Mouse (Mus musculus) midbrain, embryonic 11.5 days (tissue): Measurements from ENCODE around the gene Klf12. TPM values are rescaled to one million over a fixed set of nuclear protein-coding genes. Genes with fewer than 3 reads are reported as not detected.
A peak's percentile ranks its signal among the peaks of the same experiment; 100 is the strongest.

ENCODE experiments used
- ATAC-seq: fragments of 200-750 bp; cut with Nextera tagmentation; 2 replicates; pipeline ENCODE4 v1.8.0; 2017; ENCODE audit warnings: moderate TSS enrichment, moderate library complexity; ENCODE audit not compliant: low FRiP score
- DNase-seq: peaks from one replicate; pipeline ENCODE4 v3.0.0; 2015; ENCODE audit warnings: low spot score; ENCODE audit errors: missing footprints
- H3K27ac ChIP-seq: fragments of 300-500 bp; sonication (generic); 2 replicates; pipeline ENCODE4 v1.5.1; 2014; ENCODE audit warnings: low read depth, low read length
- H3K27me3 ChIP-seq: fragments of 300-500 bp; sonication (generic); 2 replicates; pipeline ENCODE4 v1.6.1; 2014; ENCODE audit warnings: mild to moderate bottlenecking, low read length, moderate library complexity, mixed read lengths; ENCODE audit not compliant: control insufficient read depth, insufficient read depth
- H3K36me3 ChIP-seq: fragments of 300-500 bp; sonication (generic); 2 replicates; pipeline ENCODE4 v1.6.1; 2014; ENCODE audit warnings: mild to moderate bottlenecking, low read length, moderate library complexity, mixed read lengths; ENCODE audit not compliant: control insufficient read depth, insufficient read depth
- H3K4me1 ChIP-seq: fragments of 300-500 bp; sonication (generic); 2 replicates; pipeline ENCODE4 v1.6.1; 2014; ENCODE audit warnings: low read length; ENCODE audit not compliant: control insufficient read depth, insufficient read depth
- H3K4me2 ChIP-seq: fragments of 300-500 bp; sonication (generic); 2 replicates; pipeline ENCODE4 v1.6.1; 2014; ENCODE audit warnings: mild to moderate bottlenecking, moderate library complexity
- H3K4me3 ChIP-seq: fragments of 300-500 bp; sonication (generic); 2 replicates; pipeline ENCODE4 v1.5.1; 2014; ENCODE audit warnings: low read depth, low read length
- H3K9ac ChIP-seq: fragments of 300-500 bp; sonication (generic); 2 replicates; pipeline ENCODE4 v1.6.1; 2014; ENCODE audit warnings: low read length
- H3K9me3 ChIP-seq: fragments of 300-500 bp; sonication (generic); 2 replicates; pipeline ENCODE4 v1.6.1; 2016; ENCODE audit warnings: low read length; ENCODE audit not compliant: control insufficient read depth
- WGBS: fragments of 180-500 bp; shearing (Covaris S2); extraction: QIAGEN DNeasy Blood & Tissue Kit; methylation state at CpG from one replicate; pipeline ENCODE4 v1.1.7; 2014; 5-methylcytosine and 5-hydroxymethylcytosine counted together
- polyA plus RNA-seq: library from polyadenylated mRNA; unstranded; fragments of >200 nt; fragmentation: Nextera tagmentation; extraction: Ambion mirVana; gene quantifications from 2 replicates; pipeline ENCODE4 v1.2.1, GENCODE M21; 2014

Gene Klf12
- polyA plus RNA-seq, 1 experiment from 2014 or later: 27.7 TPM

GRCm38 (mm10) chr14:100215213-100215785 is 69.2 kb downstream of the Klf12 start:
- WGBS: 54% methylated on average over 4 of the region's 4 CpGs
- ATAC-seq: no peak
- Histone ChIP-seq H3K4me1 (0 out of 2 replicates have a peak, but pooled peaks cover 4% of the 10 kb centered on the region), H3K9ac (no peak overlapping the region), H3K36me3 (no peaks in the 10 kb centered on the region), H3K27ac (no peak overlapping the region), H3K27me3 (no peaks in the 10 kb centered on the region), H3K4me3 (no peak overlapping the region), H3K9me3 (no peaks in the 10 kb centered on the region), H3K4me2 (no peak overlapping the region)
- DNase-seq: peak; percentile 51

GRCm38 (mm10) chr14:100213066-100213465 is 71.4 kb downstream of the Klf12 start:
- Histone ChIP-seq H3K27me3 (no peaks in the 10 kb centered on the region), H3K9ac (no peak overlapping the region), H3K36me3 (no peaks in the 10 kb centered on the region), H3K4me3 (no peak overlapping the region), H3K9me3 (no peaks in the 10 kb centered on the region), H3K4me1 (peaks cover 9% of the 10 kb centered on the region), H3K4me2 (no peak overlapping the region), H3K27ac (no peak overlapping the region)
- ATAC-seq: no peak
- DNase-seq: peak; percentile 8
- 83% methylated on average over 7 of the region's 7 CpGs for WGBS

- H3K4me1 ChIP-seq: peaks cover 9% of the 10 kb centered on the region
- no peak overlapping the region for H3K4me3 ChIP-seq
- no peaks in the 10 kb centered on the region for H3K36me3 ChIP-seq
- ATAC-seq: no peak
- 87% methylated on average over 4 of the region's 4 CpGs for WGBS
- H3K9ac ChIP-seq: no peak overlapping the region
- no peak overlapping the region for H3K4me2 ChIP-seq
- no peak overlapping the region for H3K27ac ChIP-seq
- H3K9me3 ChIP-seq: no peaks in the 10 kb centered on the region
- H3K27me3 ChIP-seq: no peaks in the 10 kb centered on the region
- peak; percentile 65 for DNase-seq
Measured at GRCm38 (mm10) chr14:100211826-100212117, 72.7 kb downstream of the Klf12 start.

GRCm38 (mm10) chr14:100211036-100211825 is 73.2 kb downstream of the Klf12 start:
- Histone ChIP-seq H3K4me2 (no peak overlapping the region), H3K4me3 (no peak overlapping the region)
- WGBS: 48% methylated on average over 11 of the region's 11 CpGs

GRCm38 (mm10) chr14:100209814-100210419 is 74.6 kb downstream of the Klf12 start:
- H3K36me3 ChIP-seq: no peaks in the 10 kb centered on the region
- no peaks in the 10 kb centered on the region for H3K9me3 ChIP-seq
- H3K4me1 ChIP-seq: peaks cover 9% of the 10 kb centered on the region
- DNase-seq (peak; percentile 85), ATAC-seq (peak; percentile 67)
- no peak overlapping the region for H3K9ac ChIP-seq
- no peak overlapping the region for H3K4me3 ChIP-seq
- H3K27ac ChIP-seq: no peak overlapping the region
- H3K4me2 ChIP-seq: no peak overlapping the region
- H3K27me3 ChIP-seq: no peaks in the 10 kb centered on the region
- 14% methylated on average over 12 of the region's 12 CpGs for WGBS

More at GRCm38 (mm10) chr14:100211036-100211825, 73.2 kb downstream of the Klf12 start:
- Histone ChIP-seq H3K36me3 (no peaks in the 10 kb centered on the region), H3K27ac (no peak overlapping the region), H3K9me3 (no peaks in the 10 kb centered on the region), H3K9ac (no peak overlapping the region), H3K4me1 (peaks cover 9% of the 10 kb centered on the region), H3K27me3 (no peaks in the 10 kb centered on the region)
- peak; percentile 84 for DNase-seq
- peak; percentile 33 for ATAC-seq

- H3K36me3 ChIP-seq: no peaks in the 10 kb centered on the region
Measured at GRCm38 (mm10) chr14:100207081-100207480, 77.4 kb downstream of the Klf12 start.

GRCm38 (mm10) chr14:100206207-100206606 is 78.3 kb downstream of the Klf12 start:
- H3K9ac ChIP-seq: no peak overlapping the region
- WGBS: 94% methylated on average over 3 of the region's 3 CpGs
- no peaks in the 10 kb centered on the region for H3K36me3 ChIP-seq
- H3K4me1 ChIP-seq: peaks cover 9% of the 10 kb centered on the region
- DNase-seq (no peak), ATAC-seq (no peak)
- no peak overlapping the region for H3K4me2 ChIP-seq
- no peak overlapping the region for H3K4me3 ChIP-seq
- no peaks in the 10 kb centered on the region for H3K27me3 ChIP-seq
- H3K9me3 ChIP-seq: no peaks in the 10 kb centered on the region
- no peak overlapping the region for H3K27ac ChIP-seq

More at GRCm38 (mm10) chr14:100207081-100207480, 77.4 kb downstream of the Klf12 start:
- Histone ChIP-seq H3K4me3 (no peak overlapping the region), H3K27ac (no peak overlapping the region), H3K27me3 (no peaks in the 10 kb centered on the region), H3K9ac (no peak overlapping the region), H3K4me1 (peaks cover 9% of the 10 kb centered on the region), H3K4me2 (no peak overlapping the region), H3K9me3 (no peaks in the 10 kb centered on the region)
- DNase-seq (peak; percentile 67), ATAC-seq (no peak)
- 92% methylated on average over 3 of the region's 3 CpGs for WGBS

- 89% methylated on average over 6 of the region's 6 CpGs for WGBS
Measured at GRCm38 (mm10) chr14:100200058-100200688, 84.3 kb downstream of the Klf12 start.

GRCm38 (mm10) chr14:100198636-100199035 is 85.8 kb downstream of the Klf12 start:
- no peaks in the 10 kb centered on the region for H3K9me3 ChIP-seq
- H3K36me3 ChIP-seq: no peaks in the 10 kb centered on the region
- 97% methylated on average over 4 of the region's 4 CpGs for WGBS
- no peak overlapping the region for H3K27ac ChIP-seq
- H3K9ac ChIP-seq: no peak overlapping the region
- no peak overlapping the region for H3K4me2 ChIP-seq
- no peak for DNase-seq
- H3K27me3 ChIP-seq: no peaks in the 10 kb centered on the region
- no peak for ATAC-seq
- H3K4me1 ChIP-seq: no peaks in the 10 kb centered on the region
- H3K4me3 ChIP-seq: no peak overlapping the region

More at GRCm38 (mm10) chr14:100200058-100200688, 84.3 kb downstream of the Klf12 start:
- H3K4me3 ChIP-seq: no peak overlapping the region
- no peak overlapping the region for H3K27ac ChIP-seq
- no peak for ATAC-seq
- DNase-seq: no peak
- H3K27me3 ChIP-seq: no peaks in the 10 kb centered on the region
- H3K4me1 ChIP-seq: no peaks in the 10 kb centered on the region
- no peak overlapping the region for H3K4me2 ChIP-seq
- H3K9me3 ChIP-seq: no peaks in the 10 kb centered on the region
- H3K36me3 ChIP-seq: no peaks in the 10 kb centered on the region
- no peak overlapping the region for H3K9ac ChIP-seq
